Mouse (Mus musculus) ES-Bruce4 (cell line): ENCODE measurements around the gene Syngr1. TPM values are rescaled to one million over a fixed set of nuclear protein-coding genes. Genes with fewer than 3 reads are reported as not detected.
A peak's percentile ranks its signal among the peaks of the same experiment; 100 is the strongest.

ENCODE experiments used
- H3K27ac ChIP-seq: 2 replicates; pipeline ENCODE4 v1.5.1; 2012; ENCODE audit warnings: low read length, inconsistent platforms; ENCODE audit not compliant: insufficient read depth
- H3K27me3 ChIP-seq: 2 replicates; pipeline ENCODE4 v1.6.1; 2012; ENCODE audit warnings: mild to moderate bottlenecking, low read length, inconsistent platforms; ENCODE audit not compliant: control insufficient read depth, poor library complexity, insufficient read depth, severe bottlenecking
- H3K36me3 ChIP-seq: 2 replicates; pipeline ENCODE4 v1.6.1; 2012; ENCODE audit warnings: inconsistent platforms, mild to moderate bottlenecking, low read length, moderate library complexity; ENCODE audit not compliant: control insufficient read depth, poor library complexity, insufficient read depth, severe bottlenecking
- H3K4me1 ChIP-seq: one replicate; pipeline ENCODE4 v1.8.1; 2011; ENCODE audit warnings: low read length; ENCODE audit not compliant: control insufficient read depth, insufficient read depth
- H3K4me3 ChIP-seq: 2 replicates; pipeline ENCODE4 v1.5.1; 2011; ENCODE audit warnings: low read depth, mild to moderate bottlenecking, low read length
- H3K9ac ChIP-seq: 2 replicates; pipeline ENCODE4 v1.6.1; 2012; ENCODE audit warnings: low read depth, mild to moderate bottlenecking, inconsistent platforms; ENCODE audit not compliant: poor library complexity, severe bottlenecking
- H3K9me3 ChIP-seq: replicated peaks from 2 replicates; pipeline ENCODE4 v1.6.1; 2012; ENCODE audit warnings: mild to moderate bottlenecking, low read length, inconsistent platforms; ENCODE audit not compliant: control insufficient read depth, poor library complexity, insufficient read depth, severe bottlenecking
- CTCF ChIP-seq: IDR thresholded peaks from one replicate; pipeline ENCODE4 v1.8.1; 2011; ENCODE audit warnings: low read depth, low read length
- EP300 ChIP-seq: IDR thresholded peaks from 2 replicates; pipeline ENCODE4 v1.6.1; 2011; ENCODE audit warnings: low read depth, low read length; ENCODE audit not compliant: insufficient read depth
- POLR2A ChIP-seq: IDR thresholded peaks from one replicate; pipeline ENCODE4 v1.8.1; 2011; ENCODE audit warnings: low read length; ENCODE audit not compliant: insufficient read depth
- polyA plus RNA-seq: library from polyadenylated mRNA; stranded (reverse); fragments of >200 nt; gene quantifications from 2 replicates; pipeline ENCODE4 v1.2.4, GENCODE M21; 2011; ENCODE audit warnings: low read depth; ENCODE audit not compliant: missing spikeins, insufficient read depth, insufficient read length

Syngr1 gene
- polyA plus RNA-seq, 1 experiment = 32.3 TPM

GRCm38 (mm10) chr15:80153757-80154156, 62.6 kb downstream of the Syngr1 start:
- Histone ChIP-seq H3K27me3 (no peaks in the 10 kb centered on the region), H3K4me1 (peaks cover 4% of the 10 kb centered on the region), H3K4me3 (no peak overlapping the region), H3K9ac (no peak overlapping the region), H3K27ac (no peak overlapping the region), H3K9me3 (no peaks in the 10 kb centered on the region), H3K36me3 (no peaks in the 10 kb centered on the region; the same call in 1 of the 2 replicates)
- TF ChIP-seq CTCF (no peak), EP300 (no peak), POLR2A (no peak)

GRCm38 (mm10) chr15:80155707-80156106, 64.6 kb downstream of the Syngr1 start:
- Histone ChIP-seq H3K9ac (no peak overlapping the region), H3K27ac (no peak overlapping the region), H3K4me3 (no peak overlapping the region), H3K9me3 (no peaks in the 10 kb centered on the region), H3K4me1 (peaks cover 6% of the 10 kb centered on the region), H3K27me3 (no peaks in the 10 kb centered on the region), H3K36me3 (no peaks in the 10 kb centered on the region; the same call in 1 of the 2 replicates)
- TF ChIP-seq EP300 (no peak), CTCF (no peak)

- peaks cover 6% of the 10 kb centered on the region for H3K4me1 ChIP-seq
- H3K27me3 ChIP-seq = no peaks in the 10 kb centered on the region
- H3K9ac ChIP-seq = no peak overlapping the region
- H3K4me3 ChIP-seq = no peak overlapping the region
- H3K27ac ChIP-seq = no peak overlapping the region
- TF ChIP-seq EP300 = no peak
- no peak for TF ChIP-seq CTCF
- TF ChIP-seq POLR2A = no peak
- no peaks in the 10 kb centered on the region for H3K9me3 ChIP-seq
- H3K36me3 ChIP-seq = no peaks in the 10 kb centered on the region; the same call in 1 of the 2 replicates
These were observed 66.2 kb downstream of the Syngr1 start for GRCm38 (mm10) chr15:80157197-80157943.

GRCm38 (mm10) chr15:80158001-80158706, 67.0 kb downstream of the Syngr1 start:
- Histone ChIP-seq H3K36me3 (no peaks in the 10 kb centered on the region; the same call in 1 of the 2 replicates), H3K9me3 (no peaks in the 10 kb centered on the region), H3K4me1 (peaks cover 6% of the 10 kb centered on the region), H3K27ac (no peak overlapping the region), H3K27me3 (no peaks in the 10 kb centered on the region), H3K9ac (no peak overlapping the region), H3K4me3 (no peak overlapping the region)
- TF ChIP-seq EP300 (no peak), POLR2A (no peak), CTCF (no peak)

- no peaks in the 10 kb centered on the region; the same call in 1 of the 2 replicates for H3K36me3 ChIP-seq
- H3K9me3 ChIP-seq = no peaks in the 10 kb centered on the region
- peak overlapping the region; percentile 44 for H3K27ac ChIP-seq
- H3K4me3 ChIP-seq = no peak overlapping the region
- H3K27me3 ChIP-seq = no peaks in the 10 kb centered on the region
- TF ChIP-seq EP300 = no peak
- no peak for TF ChIP-seq POLR2A
- no peak for TF ChIP-seq CTCF
- peaks cover 6% of the 10 kb centered on the region for H3K4me1 ChIP-seq
- no peak overlapping the region for H3K9ac ChIP-seq
These were observed 67.6 kb downstream of the Syngr1 start for GRCm38 (mm10) chr15:80158707-80159090.

GRCm38 (mm10) chr15:80159286-80159901, 68.3 kb downstream of the Syngr1 start:
- no peaks in the 10 kb centered on the region; the same call in 1 of the 2 replicates for H3K36me3 ChIP-seq
- no peak overlapping the region for H3K4me3 ChIP-seq
- peaks cover 6% of the 10 kb centered on the region for H3K4me1 ChIP-seq
- no peaks in the 10 kb centered on the region for H3K27me3 ChIP-seq
- H3K9ac ChIP-seq = no peak overlapping the region
- H3K27ac ChIP-seq = peak overlapping the region; percentile 65
- H3K9me3 ChIP-seq = no peaks in the 10 kb centered on the region
- TF ChIP-seq CTCF = no peak
- TF ChIP-seq EP300 = peak; percentile 83
